Mouse (Mus musculus): ENCODE measurements around the gene Otoa. TPM values are rescaled to one million over a fixed set of nuclear protein-coding genes. Genes with fewer than 3 reads are reported as not detected.
A peak's percentile ranks its signal among the peaks of the same experiment; 100 is the strongest.

Gene Otoa
- 0.12 TPM in 2 replicates for polyA plus RNA-seq (2014; fragmentation: Nextera tagmentation; extraction: Ambion mirVana)

- no peak for DNase-seq
- 93% methylated on average over 4 of the region's 4 CpGs for WGBS
- no peak within 1 kb of the TSS for H3K4me3 ChIP-seq (replicated peaks; ENCODE audit: low read depth, low read length)
- no peaks in the 10 kb centered on the region for H3K27me3 ChIP-seq (ENCODE audit: control insufficient read depth, insufficient read depth, low read length)
- H3K9ac ChIP-seq (replicated peaks; ENCODE audit: low read length), result no peak within 1 kb of the TSS
- H3K27ac ChIP-seq (replicated peaks; ENCODE audit: low read depth, low read length), result no peak within 1 kb of the TSS
- no peaks in the 10 kb centered on the region for H3K4me1 ChIP-seq (ENCODE audit: control insufficient read depth, insufficient read depth, low read length)
- H3K9me3 ChIP-seq (ENCODE audit: control insufficient read depth, low read length), result no peaks in the 10 kb centered on the region
- peaks cover 17% of the 10 kb centered on the region for H3K36me3 ChIP-seq (ENCODE audit: control insufficient read depth, insufficient read depth, low read length)
- ATAC-seq (ENCODE audit: low FRiP score, low TSS enrichment), result no peak
- no peak within 1 kb of the TSS for H3K4me2 ChIP-seq (ENCODE audit: low read length)
Measured at GRCm38 (mm10) chr7:121081350-121081749, at the start of gene Otoa. TSS of gene Otoa (plus strand) at chr7:121081650.

- Histone ChIP-seq H3K36me3 (ENCODE audit: control insufficient read depth, insufficient read depth, low read length) (no peaks in the 10 kb centered on the region), H3K4me1 (ENCODE audit: control insufficient read depth, insufficient read depth, low read length) (peaks cover 29% of the 10 kb centered on the region), H3K27ac (replicated peaks; ENCODE audit: low read depth, low read length) (peak within 1 kb of the TSS; percentile 99), H3K9ac (replicated peaks; ENCODE audit: low read length) (peak within 1 kb of the TSS; percentile 98), H3K27me3 (ENCODE audit: control insufficient read depth, insufficient read depth, low read length) (no peaks in the 10 kb centered on the region), H3K4me3 (replicated peaks; ENCODE audit: low read depth, low read length) (peak within 1 kb of the TSS; percentile 94), H3K9me3 (ENCODE audit: control insufficient read depth, low read length) (no peaks in the 10 kb centered on the region), H3K4me2 (ENCODE audit: low read length) (peak within 1 kb of the TSS; percentile 76)
- peak; percentile 97 for ATAC-seq (ENCODE audit: low FRiP score, low TSS enrichment)
- 2% methylated on average over 40 of the region's 43 CpGs for WGBS
- peak; percentile 97 for DNase-seq
Measured at GRCm38 (mm10) chr7:121033856-121034652, 47.4 kb upstream of the Otoa start, which contains the start of gene Mettl9. TSS of gene Mettl9 (plus strand) at chr7:121034445.

DNA sequence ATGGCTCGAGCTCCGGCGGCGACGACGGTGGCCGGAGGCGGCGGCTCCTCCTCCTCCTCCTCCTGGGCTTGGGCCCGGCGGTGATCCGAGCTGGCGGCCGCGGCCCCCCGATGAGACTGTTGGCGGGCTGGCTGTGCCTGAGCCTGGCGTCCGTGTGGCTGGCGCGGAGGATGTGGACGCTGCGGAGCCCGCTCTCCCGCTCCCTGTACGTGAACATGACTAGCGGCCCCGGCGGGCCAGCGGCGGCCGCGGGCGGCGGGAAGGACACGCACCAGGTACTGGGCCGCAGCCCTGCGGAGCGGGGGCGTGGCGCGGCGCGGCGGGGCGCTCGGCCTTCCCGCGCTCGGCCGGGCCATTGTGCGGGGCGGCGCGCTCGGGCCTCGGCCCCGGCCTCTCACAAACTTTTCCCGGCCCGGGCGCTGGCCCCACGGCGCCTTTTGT is 46.7 kb upstream of the Otoa start:
- H3K9me3 ChIP-seq (ENCODE audit: control insufficient read depth, low read length), result no peaks in the 10 kb centered on the region
- H3K9ac ChIP-seq (replicated peaks; ENCODE audit: low read length), result peak overlapping the region; percentile 98
- under 1% methylated on average over 47 of the region's 63 CpGs for WGBS
- H3K27me3 ChIP-seq (ENCODE audit: control insufficient read depth, insufficient read depth, low read length), result no peaks in the 10 kb centered on the region
- H3K27ac ChIP-seq (replicated peaks; ENCODE audit: low read depth, low read length), result peak overlapping the region; percentile 99
- H3K36me3 ChIP-seq (ENCODE audit: control insufficient read depth, insufficient read depth, low read length), result no peaks in the 10 kb centered on the region
- H3K4me2 ChIP-seq (ENCODE audit: low read length), result peak overlapping the region; percentile 76
- peaks cover 29% of the 10 kb centered on the region for H3K4me1 ChIP-seq (ENCODE audit: control insufficient read depth, insufficient read depth, low read length)
- DNase-seq (no peak), ATAC-seq (ENCODE audit: low FRiP score, low TSS enrichment) (peak; percentile 80)
- H3K4me3 ChIP-seq (replicated peaks; ENCODE audit: low read depth, low read length), result peak overlapping the region; percentile 94

DNA sequence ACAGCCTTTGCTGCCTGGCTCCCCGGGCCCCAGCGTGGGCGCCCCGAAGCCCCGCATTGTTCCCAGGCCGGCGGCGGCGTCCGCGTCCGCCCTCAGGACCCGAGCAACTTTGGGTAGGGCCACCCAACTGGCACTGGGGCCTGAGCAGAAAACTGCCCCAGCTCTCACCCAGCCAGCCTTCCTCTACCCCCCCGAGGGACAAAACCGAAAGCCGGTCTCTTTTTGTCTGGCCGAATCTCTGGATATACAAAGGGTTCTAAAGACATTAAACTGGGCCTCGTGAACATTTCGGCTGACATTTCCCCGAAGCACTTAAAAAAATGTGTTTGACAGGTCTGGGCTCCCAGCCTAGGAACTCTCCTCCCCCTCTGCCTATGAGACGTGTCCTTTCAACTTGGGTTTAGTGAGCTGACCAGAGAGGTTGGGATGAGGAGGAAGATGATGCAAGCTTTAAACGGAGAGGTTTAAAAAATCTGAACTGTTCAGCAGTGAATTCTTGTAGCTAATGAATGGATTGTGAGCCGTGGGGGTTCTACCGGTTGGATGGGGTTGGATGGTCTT is 46.2 kb upstream of the Otoa start:
- peak; percentile 16; the same call in 1 of the 2 replicates for ATAC-seq (ENCODE audit: low FRiP score, low TSS enrichment)
- peak overlapping the region; percentile 98 for H3K9ac ChIP-seq (replicated peaks; ENCODE audit: low read length)
- DNase-seq, result peak; percentile 63
- H3K9me3 ChIP-seq (ENCODE audit: control insufficient read depth, low read length), result no peaks in the 10 kb centered on the region
- H3K4me2 ChIP-seq (ENCODE audit: low read length), result peak overlapping the region; percentile 76
- WGBS, result under 1% methylated on average over 24 of the region's 24 CpGs
- H3K27me3 ChIP-seq (ENCODE audit: control insufficient read depth, insufficient read depth, low read length), result no peaks in the 10 kb centered on the region
- H3K27ac ChIP-seq (replicated peaks; ENCODE audit: low read depth, low read length), result peak overlapping the region; percentile 99
- H3K4me3 ChIP-seq (replicated peaks; ENCODE audit: low read depth, low read length), result peak overlapping the region; percentile 94
- H3K4me1 ChIP-seq (ENCODE audit: control insufficient read depth, insufficient read depth, low read length), result peaks cover 29% of the 10 kb centered on the region
- no peaks in the 10 kb centered on the region for H3K36me3 ChIP-seq (ENCODE audit: control insufficient read depth, insufficient read depth, low read length)

DNA sequence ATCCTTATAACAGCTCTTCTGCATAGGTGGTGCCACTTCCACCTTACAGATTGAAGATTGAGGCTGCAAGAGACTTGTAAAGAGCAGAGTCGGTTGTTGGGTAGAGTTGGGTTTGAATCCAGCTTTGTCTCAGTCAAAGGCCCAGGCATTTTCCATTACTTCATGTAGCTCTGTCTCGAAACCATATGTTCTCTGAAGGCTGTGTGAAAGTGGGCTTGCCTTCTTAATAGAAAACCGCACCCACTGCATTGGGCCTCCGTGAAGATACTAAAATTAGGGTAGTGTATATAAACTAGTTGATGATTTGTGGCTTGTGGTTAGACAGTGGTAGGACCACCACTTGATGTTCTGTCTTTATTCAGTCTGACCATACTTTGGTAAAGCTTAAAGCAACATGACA is 40.9 kb upstream of the Otoa start:
- Histone ChIP-seq H3K36me3 (ENCODE audit: control insufficient read depth, insufficient read depth, low read length) (no peaks in the 10 kb centered on the region), H3K9me3 (ENCODE audit: control insufficient read depth, low read length) (no peaks in the 10 kb centered on the region), H3K9ac (replicated peaks; ENCODE audit: low read length) (no peak overlapping the region), H3K4me2 (ENCODE audit: low read length) (no peak overlapping the region), H3K4me3 (replicated peaks; ENCODE audit: low read depth, low read length) (no peak overlapping the region), H3K4me1 (ENCODE audit: control insufficient read depth, insufficient read depth, low read length) (peaks cover 25% of the 10 kb centered on the region), H3K27me3 (ENCODE audit: control insufficient read depth, insufficient read depth, low read length) (no peaks in the 10 kb centered on the region), H3K27ac (replicated peaks; ENCODE audit: low read depth, low read length) (no peak overlapping the region)
- DNase-seq (no peak), ATAC-seq (ENCODE audit: low FRiP score, low TSS enrichment) (no peak)
- WGBS, result 96% methylated on average over 4 of the region's 4 CpGs

GRCm38 (mm10) chr7:121041989-121042388 is 39.5 kb upstream of the Otoa start:
- Histone ChIP-seq H3K4me1 (ENCODE audit: control insufficient read depth, insufficient read depth, low read length) (peaks cover 11% of the 10 kb centered on the region), H3K9me3 (ENCODE audit: control insufficient read depth, low read length) (no peaks in the 10 kb centered on the region), H3K36me3 (ENCODE audit: control insufficient read depth, insufficient read depth, low read length) (no peaks in the 10 kb centered on the region), H3K9ac (replicated peaks; ENCODE audit: low read length) (no peak overlapping the region), H3K27me3 (ENCODE audit: control insufficient read depth, insufficient read depth, low read length) (no peaks in the 10 kb centered on the region), H3K4me3 (replicated peaks; ENCODE audit: low read depth, low read length) (no peak overlapping the region), H3K4me2 (ENCODE audit: low read length) (no peak overlapping the region), H3K27ac (replicated peaks; ENCODE audit: low read depth, low read length) (no peak overlapping the region)
- DNase-seq, result no peak
- ATAC-seq (ENCODE audit: low FRiP score, low TSS enrichment), result no peak
- 84% methylated on average over 1 of the region's 1 CpGs for WGBS

DNA sequence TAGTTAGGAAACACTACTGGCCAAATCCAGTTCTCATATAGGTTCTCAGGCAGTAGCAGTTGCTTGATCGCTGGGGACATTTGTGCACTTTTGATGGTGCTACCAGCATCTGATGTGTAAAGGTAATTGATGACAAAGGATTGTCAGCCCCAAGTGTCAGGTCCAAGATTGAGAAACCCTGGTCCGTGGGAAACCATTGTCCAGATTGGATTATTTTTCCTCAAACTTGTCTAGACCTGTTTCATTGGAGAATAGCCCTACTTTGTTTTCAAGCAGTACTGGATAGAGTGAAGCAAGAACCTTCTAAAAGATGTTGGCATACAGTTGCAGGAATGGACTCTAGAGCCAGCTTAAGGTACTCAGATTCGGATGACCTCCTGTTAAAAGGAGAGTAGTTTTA is 38.4 kb upstream of the Otoa start:
- no peak overlapping the region for H3K4me3 ChIP-seq (replicated peaks; ENCODE audit: low read depth, low read length)
- WGBS, result 97% methylated on average over 3 of the region's 3 CpGs
- no peaks in the 10 kb centered on the region for H3K36me3 ChIP-seq (ENCODE audit: control insufficient read depth, insufficient read depth, low read length)
- no peaks in the 10 kb centered on the region for H3K9me3 ChIP-seq (ENCODE audit: control insufficient read depth, low read length)
- ATAC-seq (ENCODE audit: low FRiP score, low TSS enrichment), result no peak
- no peak overlapping the region for H3K4me2 ChIP-seq (ENCODE audit: low read length)
- H3K27ac ChIP-seq (replicated peaks; ENCODE audit: low read depth, low read length), result no peak overlapping the region
- no peaks in the 10 kb centered on the region for H3K27me3 ChIP-seq (ENCODE audit: control insufficient read depth, insufficient read depth, low read length)
- DNase-seq, result no peak
- H3K9ac ChIP-seq (replicated peaks; ENCODE audit: low read length), result no peak overlapping the region
- peaks cover 1% of the 10 kb centered on the region; the same call in 1 of the 2 replicates for H3K4me1 ChIP-seq (ENCODE audit: control insufficient read depth, insufficient read depth, low read length)

GRCm38 (mm10) chr7:121043510-121043909 is 37.9 kb upstream of the Otoa start:
- ATAC-seq (ENCODE audit: low FRiP score, low TSS enrichment) (no peak), DNase-seq (no peak)
- Histone ChIP-seq H3K4me3 (replicated peaks; ENCODE audit: low read depth, low read length) (no peak overlapping the region), H3K4me2 (ENCODE audit: low read length) (no peak overlapping the region), H3K27me3 (ENCODE audit: control insufficient read depth, insufficient read depth, low read length) (no peaks in the 10 kb centered on the region), H3K36me3 (ENCODE audit: control insufficient read depth, insufficient read depth, low read length) (peaks cover 4% of the 10 kb centered on the region; the same call in 1 of the 2 replicates), H3K9me3 (ENCODE audit: control insufficient read depth, low read length) (no peaks in the 10 kb centered on the region), H3K27ac (replicated peaks; ENCODE audit: low read depth, low read length) (no peak overlapping the region), H3K4me1 (ENCODE audit: control insufficient read depth, insufficient read depth, low read length) (no peaks in the 10 kb centered on the region), H3K9ac (replicated peaks; ENCODE audit: low read length) (no peak overlapping the region)
- WGBS, result 94% methylated on average over 1 of the region's 1 CpGs
